Mouse (Mus musculus): ENCODE measurements at regions not wholly inside any gene's neighbourhood (a gene's known extent, or its start where the extent isn't known, plus 50 kb on each side); places are given as distances from the start of the nearest gene placed in this dataset.

GRCm38 (mm10) chr2:101083813-101084212, 540.7 kb upstream of the Rag2 start:
- no peak for TF ChIP-seq GABPA (IDR thresholded peaks at IDR 0.05; ENCODE audit: insufficient replicate concordance, low read depth, low read length)
- TF ChIP-seq POLR2A (IDR thresholded peaks at IDR 0.05; ENCODE audit: low read depth, low read length), result no peak
- TF ChIP-seq CTCF (conservative IDR thresholded peaks at IDR 0.05 in 1 of 2, IDR thresholded peaks at IDR 0.05 in 1 of 2; ENCODE audit: low read depth in 2 of 2, low read length in 2 of 2), result no peak
- no peak for TF ChIP-seq ELF1 (IDR thresholded peaks at IDR 0.05; ENCODE audit: low read depth, low read length)
- no peak for TF ChIP-seq RCOR1 (conservative IDR thresholded peaks at IDR 0.05; ENCODE audit: low read depth, low read length)

Measured in CH12.LX (cell line).